Mouse (Mus musculus): ENCODE measurements around the gene Fgd3. TPM values are rescaled to one million over a fixed set of nuclear protein-coding genes. Genes with fewer than 3 reads are reported as not detected.

Fgd3 gene
- polyA plus RNA-seq, 1 experiment from 2014 or later = 1.0 TPM

DNA sequence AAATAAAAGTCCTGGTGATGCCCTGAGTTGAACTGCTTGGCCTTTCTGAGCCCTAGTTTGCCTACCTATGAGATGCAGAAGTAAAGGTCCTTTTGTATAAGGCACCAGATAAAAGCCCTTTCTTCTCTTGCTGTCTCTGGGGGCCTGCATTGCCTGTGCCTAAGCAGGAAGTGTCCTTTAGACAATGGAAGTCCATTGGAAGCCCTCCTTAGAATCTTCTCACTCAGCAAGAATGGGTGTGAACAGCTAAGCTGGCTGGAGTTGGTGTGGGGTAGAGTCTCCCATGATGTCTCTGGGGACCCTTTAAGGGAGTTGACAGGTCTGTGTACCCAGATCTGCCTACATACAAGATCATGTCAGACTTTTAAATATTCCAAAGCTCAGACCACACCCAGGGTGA is 33.3 kb upstream of the Fgd3 start:
- Histone ChIP-seq H3K4me3 (replicated peaks; ENCODE audit: low read depth, low read length) (no peak overlapping the region), H3K36me3 (ENCODE audit: insufficient read depth, low read length) (no peaks in the 10 kb centered on the region), H3K27me3 (ENCODE audit: insufficient read depth, low read length) (no peaks in the 10 kb centered on the region), H3K4me2 (ENCODE audit: low read length) (no peak overlapping the region), H3K9me3 (replicated peaks; ENCODE audit: low read length) (no peaks in the 10 kb centered on the region), H3K4me1 (replicated peaks; ENCODE audit: insufficient read depth, low read length) (no peaks in the 10 kb centered on the region; the same call in none of the 2 replicates), H3K9ac (ENCODE audit: low read depth, low read length) (no peak overlapping the region), H3K27ac (no peak overlapping the region)
- DNase-seq (ENCODE audit: low spot score) (no peak), ATAC-seq (replicated peaks; ENCODE audit: low FRiP score, low read depth) (no peak)
- TF ChIP-seq CTCF (IDR thresholded peaks at IDR 0.05; ENCODE audit: low read depth) = no peak

- Histone ChIP-seq H3K9me3 (replicated peaks; ENCODE audit: low read length) (no peaks in the 10 kb centered on the region), H3K9ac (ENCODE audit: low read depth, low read length) (no peak overlapping the region), H3K4me1 (replicated peaks; ENCODE audit: insufficient read depth, low read length) (no peaks in the 10 kb centered on the region; the same call in none of the 2 replicates), H3K27ac (no peak overlapping the region), H3K27me3 (ENCODE audit: insufficient read depth, low read length) (no peaks in the 10 kb centered on the region), H3K36me3 (ENCODE audit: insufficient read depth, low read length) (no peaks in the 10 kb centered on the region), H3K4me3 (replicated peaks; ENCODE audit: low read depth, low read length) (no peak overlapping the region), H3K4me2 (ENCODE audit: low read length) (no peak overlapping the region)
- ATAC-seq (replicated peaks; ENCODE audit: low FRiP score, low read depth) (no peak), DNase-seq (ENCODE audit: low spot score) (no peak)
- no peak for TF ChIP-seq CTCF (IDR thresholded peaks at IDR 0.05; ENCODE audit: low read depth)
- 78% methylated on average over 3 of the region's 3 CpGs for WGBS
Observed at GRCm38 (mm10) chr13:49352581-49353159, 32.6 kb upstream of the Fgd3 start.

GRCm38 (mm10) chr13:49349836-49350505 is 29.9 kb upstream of the Fgd3 start:
- ATAC-seq (replicated peaks; ENCODE audit: low FRiP score, low read depth) (no peak), DNase-seq (ENCODE audit: low spot score) (no peak)
- TF ChIP-seq CTCF (IDR thresholded peaks at IDR 0.05; ENCODE audit: low read depth) = no peak
- H3K36me3 ChIP-seq (ENCODE audit: insufficient read depth, low read length) = no peaks in the 10 kb centered on the region
- no peaks in the 10 kb centered on the region for H3K9me3 ChIP-seq (replicated peaks; ENCODE audit: low read length)
- no peak overlapping the region for H3K4me2 ChIP-seq (ENCODE audit: low read length)
- WGBS = 89% methylated on average over 6 of the region's 6 CpGs
- H3K4me3 ChIP-seq (replicated peaks; ENCODE audit: low read depth, low read length) = no peak overlapping the region
- H3K9ac ChIP-seq (ENCODE audit: low read depth, low read length) = no peak overlapping the region
- H3K27me3 ChIP-seq (ENCODE audit: insufficient read depth, low read length) = no peaks in the 10 kb centered on the region
- H3K4me1 ChIP-seq (replicated peaks; ENCODE audit: insufficient read depth, low read length) = no peaks in the 10 kb centered on the region; the same call in 1 of the 2 replicates
- H3K27ac ChIP-seq = no peak overlapping the region

DNA sequence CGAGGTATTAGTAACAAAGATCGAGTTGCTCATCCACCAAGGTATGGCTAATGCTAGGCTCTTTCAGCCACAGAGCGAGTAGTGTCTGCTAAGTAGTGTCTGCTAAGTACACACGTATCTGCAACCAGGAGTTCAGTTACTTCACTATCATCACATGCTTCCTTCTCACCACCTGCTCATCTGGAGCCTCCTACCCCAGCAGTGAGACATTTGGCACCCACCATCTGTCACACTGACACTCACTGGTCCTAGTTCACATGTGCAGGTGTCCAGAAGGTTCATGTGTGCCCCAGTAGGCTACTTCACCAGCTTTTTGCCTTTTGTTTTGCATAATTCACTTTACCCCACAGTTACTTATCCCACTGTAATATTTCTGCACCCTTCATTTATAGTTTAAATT is 29.2 kb upstream of the Fgd3 start:
- no peaks in the 10 kb centered on the region for H3K9me3 ChIP-seq (replicated peaks; ENCODE audit: low read length)
- H3K4me2 ChIP-seq (ENCODE audit: low read length) = no peak overlapping the region
- ATAC-seq (replicated peaks; ENCODE audit: low FRiP score, low read depth) = no peak
- 83% methylated on average over 4 of the region's 4 CpGs for WGBS
- no peak overlapping the region for H3K9ac ChIP-seq (ENCODE audit: low read depth, low read length)
- no peak for TF ChIP-seq CTCF (IDR thresholded peaks at IDR 0.05; ENCODE audit: low read depth)
- H3K4me3 ChIP-seq (replicated peaks; ENCODE audit: low read depth, low read length) = no peak overlapping the region
- H3K27me3 ChIP-seq (ENCODE audit: insufficient read depth, low read length) = no peaks in the 10 kb centered on the region
- H3K27ac ChIP-seq = no peak overlapping the region
- DNase-seq (ENCODE audit: low spot score) = no peak
- H3K4me1 ChIP-seq (replicated peaks; ENCODE audit: insufficient read depth, low read length) = no peaks in the 10 kb centered on the region; the same call in 1 of the 2 replicates
- no peaks in the 10 kb centered on the region for H3K36me3 ChIP-seq (ENCODE audit: insufficient read depth, low read length)

DNA sequence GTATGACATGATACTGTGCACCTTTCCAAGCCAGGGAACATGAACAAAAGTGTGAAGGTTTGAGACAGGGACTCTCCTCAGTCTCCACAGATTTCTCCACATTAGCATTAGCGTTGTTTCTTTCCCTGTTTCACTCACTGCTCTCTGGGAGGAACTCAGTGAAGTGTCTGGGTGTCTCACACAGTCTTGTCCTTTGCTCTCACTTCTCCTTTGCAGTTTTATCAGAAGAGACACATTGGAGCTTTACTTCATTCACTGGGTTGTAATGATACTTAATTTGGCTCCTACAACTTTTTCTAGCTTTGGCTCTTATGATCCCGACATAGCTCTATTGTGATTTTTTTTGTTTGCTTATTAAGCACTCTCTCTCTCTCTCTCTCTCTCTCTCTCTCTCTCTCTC is 28.4 kb upstream of the Fgd3 start:
- Histone ChIP-seq H3K27ac (no peak overlapping the region), H3K4me2 (ENCODE audit: low read length) (no peak overlapping the region), H3K9me3 (replicated peaks; ENCODE audit: low read length) (no peaks in the 10 kb centered on the region), H3K9ac (ENCODE audit: low read depth, low read length) (no peak overlapping the region), H3K4me1 (replicated peaks; ENCODE audit: insufficient read depth, low read length) (no peaks in the 10 kb centered on the region; the same call in 1 of the 2 replicates), H3K36me3 (ENCODE audit: insufficient read depth, low read length) (no peaks in the 10 kb centered on the region), H3K4me3 (replicated peaks; ENCODE audit: low read depth, low read length) (no peak overlapping the region), H3K27me3 (ENCODE audit: insufficient read depth, low read length) (no peaks in the 10 kb centered on the region)
- no peak for ATAC-seq (replicated peaks; ENCODE audit: low FRiP score, low read depth)
- TF ChIP-seq CTCF (IDR thresholded peaks at IDR 0.05; ENCODE audit: low read depth) = no peak
- WGBS = 85% methylated on average over 2 of the region's 2 CpGs
- no peak for DNase-seq (ENCODE audit: low spot score)

- H3K4me3 ChIP-seq (replicated peaks; ENCODE audit: low read depth, low read length) = no peak overlapping the region
- peaks cover 15% of the 10 kb centered on the region; the same call in 1 of the 2 replicates for H3K4me1 ChIP-seq (replicated peaks; ENCODE audit: insufficient read depth, low read length)
- ATAC-seq (replicated peaks; ENCODE audit: low FRiP score, low read depth) = no peak
- WGBS = 48% methylated on average over 2 of the region's 2 CpGs
- H3K27ac ChIP-seq = no peak overlapping the region
- H3K27me3 ChIP-seq (ENCODE audit: insufficient read depth, low read length) = no peaks in the 10 kb centered on the region
- no peak for TF ChIP-seq CTCF (IDR thresholded peaks at IDR 0.05; ENCODE audit: low read depth)
- DNase-seq (ENCODE audit: low spot score) = no peak
- no peak overlapping the region for H3K4me2 ChIP-seq (ENCODE audit: low read length)
- no peak overlapping the region for H3K9ac ChIP-seq (ENCODE audit: low read depth, low read length)
- H3K9me3 ChIP-seq (replicated peaks; ENCODE audit: low read length) = no peaks in the 10 kb centered on the region
- no peaks in the 10 kb centered on the region for H3K36me3 ChIP-seq (ENCODE audit: insufficient read depth, low read length)
Observed at GRCm38 (mm10) chr13:49345476-49345875, 25.4 kb upstream of the Fgd3 start.

Measured in kidney, postnatal 0 days (tissue).